Mouse (Mus musculus) Patski (cell line): ENCODE measurements around the gene Dis3l. TPM values are rescaled to one million over a fixed set of nuclear protein-coding genes. Genes with fewer than 3 reads are reported as not detected.

Experiments
- ATAC-seq: fragments of 100-300 bp; one replicate; pipeline ENCODE4 v1.8.0; 2021
- CTCF ChIA-PET: fragments of 350-600 bp; sonication (Branson Sonifier 250); formaldehyde crosslinking; loops from one replicate; lab custom pipeline; 2022; ENCODE audit warnings: inconsistent platforms; lab: Charles Lee
- POLR2A ChIA-PET: fragments of 350-600 bp; sonication (Branson Sonifier 250); formaldehyde crosslinking; loops from one replicate; lab custom pipeline; 2022; ENCODE audit warnings: antibody characterized with exemption, inconsistent platforms; lab: Charles Lee
- DNase-seq: peaks from one replicate; pipeline ENCODE4 v3.0.0-alpha.2; 2011; ENCODE audit warnings: low read depth, low spot score
- H3K27me3 ChIP-seq: fragments of 371-371 bp; one replicate; pipeline ENCODE4 v1.5.1; 2021
- CTCF ChIP-seq: fragments of 100-300 bp; IDR thresholded peaks from one replicate; pipeline ENCODE4 v1.5.1; 2021
- in situ Hi-C: fragments of 300-500 bp; cut with MboI; formaldehyde crosslinking; loops from 3 replicates; pipeline ENCODE4 v1.11.1; 2018; ENCODE audit warnings: low pct_unique_long_range_greater_than_20kb, mixed read lengths
- polyA plus RNA-seq: library from polyadenylated mRNA; unstranded; gene quantifications from one replicate; pipeline ENCODE4 v1.2.3, GENCODE M21; 2021

Dis3l gene
- polyA plus RNA-seq, 1 experiment from 2014 or later: 21.8 TPM

GRCm38 (mm10) chr9:64355627-64356026 is 14.5 kb upstream of the Dis3l start:
- no peaks in the 10 kb centered on the region for H3K27me3 ChIP-seq
- ChIA-PET POLR2A (interaction anchor here (0.6 kb wide), 1 partner anchor 10 kb away, joined by 4 read pairs; no protein-coding TSS in a partner anchor), CTCF (interaction anchor here (1.2 kb wide), 1 partner anchor 28 kb away, joined by 3 read pairs; no protein-coding TSS in a partner anchor)
- no peak for ATAC-seq
- in situ Hi-C loops: no loop called here
- TF ChIP-seq CTCF: no peak
- no peak for DNase-seq

GRCm38 (mm10) chr9:64351191-64351590 is 10.1 kb upstream of the Dis3l start:
- ATAC-seq (no peak), DNase-seq (no peak)
- POLR2A ChIA-PET: no interaction called here
- CTCF ChIA-PET: no interaction called here
- in situ Hi-C loops: no loop called here
- H3K27me3 ChIP-seq: no peaks in the 10 kb centered on the region
- TF ChIP-seq CTCF: peak; percentile 62

DNA sequence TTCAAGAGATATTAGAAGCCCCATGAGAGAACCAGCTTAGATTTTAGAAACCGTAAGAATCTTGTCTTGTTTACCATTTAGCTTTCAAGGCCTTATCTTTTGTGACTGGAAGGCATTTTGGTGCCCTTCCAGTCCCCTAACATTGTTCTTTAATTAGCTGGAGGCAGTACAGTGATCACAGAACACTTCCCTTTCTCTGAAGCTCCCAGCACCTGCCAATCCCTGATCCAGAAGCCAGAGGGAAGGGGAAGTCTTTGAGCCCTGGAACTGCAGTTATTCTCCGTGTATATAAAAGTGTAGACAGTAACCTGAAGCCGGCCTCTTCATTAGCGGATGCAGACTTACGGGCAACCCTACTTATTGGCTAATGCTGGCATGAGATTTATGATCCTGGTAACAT is 8.4 kb upstream of the Dis3l start:
- in situ Hi-C loops: loop anchor here (5.0 to 25.0 kb wide), 4 partner anchors 43 to 588 kb away; no protein-coding TSS in a partner anchor
- no peak for TF ChIP-seq CTCF
- no peak for ATAC-seq
- ChIA-PET CTCF (interaction anchor here (1.2 kb wide), 1 partner anchor 297 kb away, joined by 3 read pairs; no protein-coding TSS in a partner anchor), POLR2A (no interaction called here)
- no peak for DNase-seq
- no peaks in the 10 kb centered on the region for H3K27me3 ChIP-seq

DNA sequence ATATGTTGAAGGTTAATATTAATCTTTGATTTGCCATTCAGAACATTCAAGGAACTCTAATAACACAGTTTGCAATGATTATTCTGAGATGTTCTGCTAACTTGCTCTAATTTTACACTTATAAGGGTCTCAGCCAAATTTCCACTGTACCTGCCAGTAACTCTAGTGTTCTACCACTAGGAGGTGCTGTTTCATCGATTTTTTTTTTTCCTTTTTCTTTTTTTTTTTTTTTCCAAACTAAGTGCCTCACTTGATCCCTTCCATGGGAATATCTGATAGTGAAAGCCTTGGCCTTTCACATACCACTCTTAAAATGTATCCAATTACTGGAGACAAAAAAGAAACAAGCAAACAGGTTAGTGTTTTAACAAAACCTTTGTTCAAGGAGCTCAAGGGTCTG is 6.3 kb upstream of the Dis3l start:
- in situ Hi-C loops: loop anchor here (5.0 to 25.0 kb wide), 4 partner anchors 45 to 590 kb away; no protein-coding TSS in a partner anchor
- ATAC-seq (no peak), DNase-seq (no peak)
- peak; percentile 47 for TF ChIP-seq CTCF
- H3K27me3 ChIP-seq: no peaks in the 10 kb centered on the region
- ChIA-PET CTCF (interaction anchor here (0.6 to 1.5 kb wide), 7 partner anchors 9 to 427 kb away, joined by 3 to 6 read pairs (median 3); no protein-coding TSS in a partner anchor), POLR2A (interaction anchor here (0.7 kb wide), 2 partner anchors 298 to 420 kb away, joined by 3 to 4 read pairs; no protein-coding TSS in a partner anchor)

DNA sequence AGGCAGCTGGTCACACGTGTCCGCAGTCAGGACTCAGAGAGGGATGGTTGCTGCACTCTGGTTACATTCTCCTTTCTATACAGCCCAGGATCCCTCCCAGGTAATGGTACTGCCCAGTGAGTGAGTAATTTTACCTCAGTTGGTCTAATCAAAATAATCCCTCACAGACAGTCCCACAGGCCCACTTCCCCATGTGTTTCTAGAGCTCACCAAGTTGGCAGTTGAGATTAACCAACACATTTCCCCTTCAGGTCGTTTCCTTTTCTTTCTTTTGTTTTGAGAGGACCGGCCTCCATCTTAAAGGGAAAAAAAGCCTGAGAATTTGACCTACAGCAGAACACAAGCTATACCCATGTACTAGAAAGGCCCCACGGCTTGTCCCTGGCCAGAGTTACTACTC is 4.8 kb upstream of the Dis3l start:
- no peak for DNase-seq
- no peaks in the 10 kb centered on the region for H3K27me3 ChIP-seq
- ChIA-PET CTCF (interaction anchor here (0.7 to 1.3 kb wide), 2 partner anchors 14 to 22 kb away, joined by 3 read pairs; no protein-coding TSS in a partner anchor), POLR2A (no interaction called here)
- no peak for ATAC-seq
- in situ Hi-C loops: loop anchor here (5.0 to 25.0 kb wide), 4 partner anchors 46 to 591 kb away; no protein-coding TSS in a partner anchor
- no peak for TF ChIP-seq CTCF

DNA sequence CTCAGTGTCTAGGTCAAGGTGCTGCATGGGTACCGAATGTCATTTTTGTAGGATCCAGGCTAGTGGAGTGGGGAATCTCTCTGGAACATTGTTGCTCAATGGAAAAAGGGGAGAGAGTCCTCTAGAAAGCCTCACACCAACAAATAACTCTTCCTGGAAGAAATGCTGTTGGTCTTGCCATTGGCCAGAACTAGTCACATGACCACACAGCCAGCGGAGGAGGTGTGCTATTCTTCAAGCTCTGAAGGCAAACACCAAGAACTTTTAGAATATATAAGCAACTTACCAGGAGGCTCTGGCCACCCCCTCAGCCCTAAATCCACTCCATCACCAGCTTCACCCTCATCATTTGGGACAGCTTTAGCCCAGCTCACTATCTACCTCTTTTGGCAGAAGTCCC is 2.6 kb upstream of the Dis3l start:
- ChIA-PET POLR2A (no interaction called here), CTCF (no interaction called here)
- no peak for ATAC-seq
- H3K27me3 ChIP-seq: no peaks in the 10 kb centered on the region
- no peak for TF ChIP-seq CTCF
- in situ Hi-C loops: loop anchor here (25.0 kb wide), 1 partner anchor 594 kb away; no protein-coding TSS in a partner anchor
- no peak for DNase-seq

DNA sequence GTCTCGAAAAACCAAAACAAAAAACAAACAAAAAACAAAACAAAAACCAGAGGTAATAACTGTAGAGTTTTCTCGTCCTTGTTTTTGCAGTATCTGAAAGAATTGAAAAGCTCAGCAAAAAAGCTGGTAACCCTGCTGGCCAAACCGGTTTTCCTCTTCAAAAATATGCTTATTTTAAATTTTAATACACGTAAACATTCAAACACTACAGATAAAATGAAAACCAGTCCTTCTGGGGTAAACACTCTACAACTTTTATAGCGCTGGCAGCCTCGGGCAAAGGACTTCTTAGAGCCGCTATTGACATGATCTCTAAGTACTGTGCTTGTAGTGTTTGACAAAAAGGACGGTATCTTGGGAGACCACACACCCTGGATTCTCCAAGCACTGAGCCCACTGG is 583 bp upstream of the Dis3l start:
- in situ Hi-C loops: loop anchor here (25.0 kb wide), 1 partner anchor 596 kb away; no protein-coding TSS in a partner anchor
- ChIA-PET POLR2A (no interaction called here), CTCF (interaction anchor here (0.8 kb wide), 1 partner anchor 430 kb away, joined by 3 read pairs; no protein-coding TSS in a partner anchor)
- ATAC-seq: no peak
- no peaks in the 10 kb centered on the region for H3K27me3 ChIP-seq
- no peak for DNase-seq
- no peak for TF ChIP-seq CTCF

DNA sequence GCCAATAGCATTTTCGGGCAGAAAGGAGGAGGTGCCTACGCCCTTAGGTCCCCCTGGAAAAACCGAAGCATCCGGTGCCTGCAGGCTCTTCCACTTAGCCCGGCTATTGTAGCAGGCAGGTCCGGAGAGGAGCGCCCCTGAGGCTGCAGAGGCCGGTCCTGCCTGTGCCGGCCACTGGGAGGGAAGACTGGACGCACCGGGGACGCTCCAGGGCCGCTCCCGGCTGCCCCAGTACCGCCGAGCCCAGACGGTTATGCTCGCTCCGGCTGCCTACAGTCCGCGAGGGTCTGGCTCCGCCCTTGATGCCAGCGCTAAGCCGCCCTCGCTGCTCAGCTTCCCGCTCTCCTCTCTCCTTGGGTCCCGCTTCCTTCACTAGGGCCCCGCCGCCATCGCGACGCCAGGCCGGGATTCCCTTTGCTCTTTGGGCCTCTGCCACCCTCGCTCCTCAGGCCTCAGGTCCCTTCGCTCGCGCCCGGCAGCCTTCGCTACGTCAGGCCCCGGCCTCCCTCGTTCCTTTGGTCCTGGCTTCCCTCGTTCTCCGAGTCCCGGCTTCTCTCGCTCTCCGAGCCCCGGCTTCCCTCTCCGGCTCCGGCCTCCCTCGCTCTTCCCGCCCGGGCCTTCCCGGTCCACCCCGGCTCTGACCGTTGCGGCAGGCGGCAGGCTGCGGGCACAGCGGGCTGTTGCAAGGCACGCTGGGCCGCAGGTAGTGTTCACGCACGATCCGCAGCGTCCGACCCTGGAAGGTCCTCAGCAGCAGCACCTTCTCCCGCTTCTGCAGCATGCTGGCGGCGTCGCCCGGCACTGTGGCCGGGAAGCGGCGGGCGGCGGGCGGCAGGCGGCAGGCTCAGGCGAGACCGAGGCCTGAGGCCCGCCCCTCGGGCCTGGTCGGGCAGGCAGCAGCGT is 486 bp downstream of the Dis3l start:
- DNase-seq (peak; percentile 33), ATAC-seq (peak; percentile 75)
- in situ Hi-C loops: loop anchor here (25.0 kb wide), 1 partner anchor 597 kb away; no protein-coding TSS in a partner anchor
- no peak for TF ChIP-seq CTCF
- CTCF ChIA-PET: no interaction called here
- POLR2A ChIA-PET: no interaction called here
- no peaks in the 10 kb centered on the region for H3K27me3 ChIP-seq

- DNase-seq (no peak), ATAC-seq (no peak)
- no peaks in the 10 kb centered on the region for H3K27me3 ChIP-seq
- POLR2A ChIA-PET: no interaction called here
- no peak for TF ChIP-seq CTCF
- CTCF ChIA-PET: no interaction called here
- in situ Hi-C loops: loop anchor here (25.0 kb wide), 1 partner anchor 598 kb away; no protein-coding TSS in a partner anchor
Observed at GRCm38 (mm10) chr9:64339361-64339760, 1.7 kb downstream of the Dis3l start.

DNA sequence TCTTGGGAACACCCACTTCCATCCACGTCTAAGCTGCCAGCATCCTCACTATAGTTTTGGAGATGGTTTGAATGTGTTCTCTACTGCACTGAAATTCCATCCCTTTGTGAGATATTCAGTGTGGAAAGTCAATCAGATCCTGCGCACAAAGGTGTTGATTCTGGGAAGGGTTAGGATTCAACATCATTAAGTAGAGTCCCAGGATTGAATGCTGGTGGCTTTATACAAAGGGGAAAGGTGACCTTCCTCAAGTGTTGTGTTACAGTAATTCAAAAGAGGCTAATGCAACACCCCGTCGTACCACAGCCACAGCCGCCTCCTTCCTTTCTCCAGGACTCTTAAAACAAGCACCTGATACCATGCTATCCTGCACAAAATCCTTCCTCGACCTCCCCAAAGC is 5.3 kb downstream of the Dis3l start:
- H3K27me3 ChIP-seq: no peaks in the 10 kb centered on the region
- CTCF ChIA-PET: no interaction called here
- POLR2A ChIA-PET: no interaction called here
- ATAC-seq (no peak), DNase-seq (no peak)
- no peak for TF ChIP-seq CTCF
- in situ Hi-C loops: loop anchor here (25.0 kb wide), 1 partner anchor 601 kb away; no protein-coding TSS in a partner anchor
